Mouse (Mus musculus) ES-E14 (cell line): ENCODE data around the gene Gprin1.

Experiments
- CHD2 ChIP-seq: IDR thresholded peaks from 2 replicates; pipeline ENCODE4 v1.6.1; 2014; ENCODE audit warnings: mild to moderate bottlenecking, low read depth, low read length, inconsistent platforms
- HCFC1 ChIP-seq: IDR thresholded peaks from 2 replicates; pipeline ENCODE4 v1.6.1; 2012; ENCODE audit warnings: low read length, inconsistent platforms, borderline replicate concordance; ENCODE audit not compliant: insufficient read depth
- ZC3H11A ChIP-seq: IDR thresholded peaks from 2 replicates; pipeline ENCODE4 v1.6.1; 2012; ENCODE audit warnings: low read depth, mild to moderate bottlenecking, inconsistent platforms, low read length, borderline replicate concordance
- ZNF384 ChIP-seq: IDR thresholded peaks from 2 replicates; pipeline ENCODE4 v1.6.1; 2012; ENCODE audit warnings: low read depth, low read length, inconsistent platforms

GRCm38 (mm10) chr13:54701243-54701642, 48.4 kb downstream of the Gprin1 start, which contains the start of gene Cdhr2:
- TF ChIP-seq CHD2 (no peak), ZNF384 (no peak), HCFC1 (no peak), ZC3H11A (no peak)
